Mouse (Mus musculus): ENCODE results near the gene Epn3. TPM values are rescaled to one million over a fixed set of nuclear protein-coding genes. Genes with fewer than 3 reads are reported as not detected.

Epn3 gene
- polyA plus RNA-seq, 1 experiment from 2014 or later = 1.3 TPM

DNA sequence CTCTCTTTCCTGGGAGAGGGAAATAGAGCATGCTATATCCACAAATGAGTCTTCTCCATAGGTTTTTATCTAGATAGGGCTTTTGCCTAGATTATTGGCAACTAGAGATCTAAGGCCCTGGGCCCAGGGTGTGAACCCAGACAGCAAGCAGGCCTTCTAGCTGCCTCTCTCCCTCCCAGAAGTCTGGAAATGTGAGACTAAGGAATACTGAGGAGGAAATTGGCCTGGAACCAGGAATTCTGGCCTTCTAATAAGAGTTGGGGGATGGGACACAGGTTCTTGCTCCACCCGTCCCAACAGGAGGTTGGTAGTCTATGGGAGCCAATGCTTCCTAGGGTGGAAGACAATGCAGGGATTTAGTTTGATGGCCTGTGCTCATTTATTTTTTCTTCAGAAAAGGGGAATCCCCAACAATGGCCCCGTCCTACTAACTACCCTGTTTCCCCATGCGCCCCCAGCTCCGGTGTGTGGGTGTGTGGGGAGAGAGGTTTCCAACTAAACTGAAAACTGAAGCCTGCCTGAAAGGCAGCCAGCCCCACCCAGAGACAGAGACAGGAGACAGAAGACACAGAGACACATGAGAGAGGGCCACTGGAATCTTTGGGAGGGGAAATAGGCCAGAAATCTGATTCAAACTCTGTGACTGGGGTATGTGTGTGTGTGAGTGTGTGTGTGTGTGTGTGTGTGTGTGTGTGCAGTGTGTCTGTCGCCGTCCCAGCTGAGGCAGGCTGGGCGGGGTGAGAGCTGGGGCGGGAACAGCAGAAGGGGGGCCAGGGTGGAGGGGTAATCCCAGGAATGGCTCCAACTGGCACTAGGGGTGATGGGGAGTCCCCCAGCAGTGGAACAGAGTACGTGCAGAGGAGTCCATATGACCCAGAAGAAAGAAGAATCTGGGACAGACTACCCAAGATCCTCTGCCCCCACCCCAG lies 30.4 kb downstream of the Epn3 start:
- Histone ChIP-seq H3K9me3 (ENCODE audit: control insufficient read depth, low read length) (no peaks in the 10 kb centered on the region), H3K4me2 (replicated peaks; ENCODE audit: low read depth, low read length) (0 out of 2 replicates have a peak overlapping the region, but pooled peaks have one; percentile 1), H3K27me3 (ENCODE audit: control insufficient read depth, insufficient read depth, low read length) (peaks cover 4% of the 10 kb centered on the region; the same call in 1 of the 2 replicates), H3K9ac (ENCODE audit: low read depth, low read length) (no peak overlapping the region), H3K36me3 (ENCODE audit: control insufficient read depth, insufficient read depth, low read length) (no peaks in the 10 kb centered on the region), H3K27ac (ENCODE audit: low read depth, low read length) (peak overlapping the region; percentile 71), H3K4me3 (ENCODE audit: low read depth, low read length) (no peak overlapping the region), H3K4me1 (replicated peaks; ENCODE audit: control insufficient read depth, insufficient read depth, low read length) (peaks cover 26% of the 10 kb centered on the region)
- DNase-seq (ENCODE audit: low spot score) (no peak), ATAC-seq (ENCODE audit: low FRiP score) (peak; percentile 2)
- 15% methylated on average over 9 of the region's 9 CpGs for WGBS

- H3K9me3 ChIP-seq (ENCODE audit: control insufficient read depth, low read length) = no peaks in the 10 kb centered on the region
- H3K9ac ChIP-seq (ENCODE audit: low read depth, low read length) = no peak overlapping the region
- ATAC-seq (ENCODE audit: low FRiP score) (peak; percentile 86), DNase-seq (ENCODE audit: low spot score) (peak; percentile 89)
- peaks cover 4% of the 10 kb centered on the region; the same call in 1 of the 2 replicates for H3K27me3 ChIP-seq (ENCODE audit: control insufficient read depth, insufficient read depth, low read length)
- peak overlapping the region; percentile 71 for H3K27ac ChIP-seq (ENCODE audit: low read depth, low read length)
- WGBS = 19% methylated on average over 4 of the region's 4 CpGs
- no peaks in the 10 kb centered on the region for H3K36me3 ChIP-seq (ENCODE audit: control insufficient read depth, insufficient read depth, low read length)
- H3K4me1 ChIP-seq (replicated peaks; ENCODE audit: control insufficient read depth, insufficient read depth, low read length) = peaks cover 29% of the 10 kb centered on the region
- no peak overlapping the region for H3K4me3 ChIP-seq (ENCODE audit: low read depth, low read length)
- no peak overlapping the region for H3K4me2 ChIP-seq (replicated peaks; ENCODE audit: low read depth, low read length)
These were observed 31.2 kb downstream of the Epn3 start for GRCm38 (mm10) chr11:94468582-94469064.

GRCm38 (mm10) chr11:94466333-94466855 lies 33.4 kb downstream of the Epn3 start:
- H3K9ac ChIP-seq (ENCODE audit: low read depth, low read length) = no peak overlapping the region
- no peak overlapping the region for H3K4me2 ChIP-seq (replicated peaks; ENCODE audit: low read depth, low read length)
- 93% methylated on average over 17 of the region's 17 CpGs for WGBS
- H3K4me1 ChIP-seq (replicated peaks; ENCODE audit: control insufficient read depth, insufficient read depth, low read length) = peaks cover 25% of the 10 kb centered on the region
- no peaks in the 10 kb centered on the region for H3K9me3 ChIP-seq (ENCODE audit: control insufficient read depth, low read length)
- no peak for DNase-seq (ENCODE audit: low spot score)
- H3K27me3 ChIP-seq (ENCODE audit: control insufficient read depth, insufficient read depth, low read length) = no peaks in the 10 kb centered on the region; the same call in 1 of the 2 replicates
- ATAC-seq (ENCODE audit: low FRiP score) = no peak
- H3K4me3 ChIP-seq (ENCODE audit: low read depth, low read length) = no peak overlapping the region
- H3K36me3 ChIP-seq (ENCODE audit: control insufficient read depth, insufficient read depth, low read length) = no peaks in the 10 kb centered on the region
- H3K27ac ChIP-seq (ENCODE audit: low read depth, low read length) = no peak overlapping the region

DNA sequence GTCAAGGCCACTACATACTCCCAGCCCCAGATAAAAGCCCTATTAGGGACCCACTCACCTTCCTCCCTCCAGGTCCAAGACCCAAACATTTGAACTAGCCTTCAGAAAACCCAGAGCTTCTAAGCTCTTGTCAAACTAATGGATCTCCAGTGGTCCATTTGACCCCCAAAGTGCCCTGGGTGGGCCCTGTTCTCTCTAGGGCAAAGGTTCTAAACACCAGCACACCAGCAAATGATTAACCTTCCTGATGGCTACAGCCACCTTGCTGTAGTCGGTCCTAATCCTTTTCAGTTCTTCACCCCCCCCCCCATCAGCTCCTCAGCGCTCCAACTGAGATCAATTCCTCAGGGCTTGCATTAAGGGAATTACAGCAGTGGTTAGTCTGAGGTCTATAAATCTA lies 35.6 kb downstream of the Epn3 start:
- H3K27me3 ChIP-seq (ENCODE audit: control insufficient read depth, insufficient read depth, low read length) = no peaks in the 10 kb centered on the region; the same call in 1 of the 2 replicates
- DNase-seq (ENCODE audit: low spot score) = no peak
- no peaks in the 10 kb centered on the region for H3K36me3 ChIP-seq (ENCODE audit: control insufficient read depth, insufficient read depth, low read length)
- H3K4me2 ChIP-seq (replicated peaks; ENCODE audit: low read depth, low read length) = no peak overlapping the region
- no peak overlapping the region for H3K27ac ChIP-seq (ENCODE audit: low read depth, low read length)
- no peak overlapping the region for H3K9ac ChIP-seq (ENCODE audit: low read depth, low read length)
- H3K4me1 ChIP-seq (replicated peaks; ENCODE audit: control insufficient read depth, insufficient read depth, low read length) = peaks cover 14% of the 10 kb centered on the region
- no peaks in the 10 kb centered on the region for H3K9me3 ChIP-seq (ENCODE audit: control insufficient read depth, low read length)
- H3K4me3 ChIP-seq (ENCODE audit: low read depth, low read length) = no peak overlapping the region
- no peak for ATAC-seq (ENCODE audit: low FRiP score)
- WGBS = 50% methylated on average over 2 of the region's 2 CpGs

- no peak overlapping the region for H3K27ac ChIP-seq (ENCODE audit: low read depth, low read length)
- no peak overlapping the region for H3K4me2 ChIP-seq (replicated peaks; ENCODE audit: low read depth, low read length)
- no peak overlapping the region for H3K9ac ChIP-seq (ENCODE audit: low read depth, low read length)
- H3K4me1 ChIP-seq (replicated peaks; ENCODE audit: control insufficient read depth, insufficient read depth, low read length) = peaks cover 10% of the 10 kb centered on the region; the same call in 1 of the 2 replicates
- DNase-seq (ENCODE audit: low spot score) (no peak), ATAC-seq (ENCODE audit: low FRiP score) (no peak)
- no peak overlapping the region for H3K4me3 ChIP-seq (ENCODE audit: low read depth, low read length)
- no peaks in the 10 kb centered on the region for H3K36me3 ChIP-seq (ENCODE audit: control insufficient read depth, insufficient read depth, low read length)
- H3K9me3 ChIP-seq (ENCODE audit: control insufficient read depth, low read length) = no peaks in the 10 kb centered on the region
- no peaks in the 10 kb centered on the region; the same call in 1 of the 2 replicates for H3K27me3 ChIP-seq (ENCODE audit: control insufficient read depth, insufficient read depth, low read length)
- 91% methylated on average over 11 of the region's 11 CpGs for WGBS
These were observed 37.9 kb downstream of the Epn3 start for GRCm38 (mm10) chr11:94461856-94462255.

DNA sequence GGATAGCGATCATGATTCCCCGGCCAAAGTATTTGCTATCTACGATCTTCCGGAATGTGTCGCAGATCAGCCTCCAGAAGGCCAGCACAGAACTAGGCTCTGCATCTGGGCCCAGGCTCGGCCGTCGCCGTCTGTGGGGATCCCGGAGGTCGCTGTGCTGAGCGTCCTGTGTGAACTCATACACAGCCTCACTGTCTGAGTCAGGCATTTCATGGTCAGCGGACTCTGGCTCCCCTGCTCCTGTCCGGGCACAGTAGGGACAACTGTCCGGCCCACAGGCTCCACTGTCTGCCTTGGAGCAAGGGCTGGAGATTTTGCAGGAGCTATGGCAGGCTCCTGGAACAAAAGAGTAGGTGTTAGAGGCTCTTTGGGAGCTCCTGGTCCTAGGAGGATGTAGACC lies 42.8 kb downstream of the Epn3 start:
- 87% methylated on average over 15 of the region's 15 CpGs for WGBS
- ATAC-seq (ENCODE audit: low FRiP score) (no peak), DNase-seq (ENCODE audit: low spot score) (no peak)
- H3K4me1 ChIP-seq (replicated peaks; ENCODE audit: control insufficient read depth, insufficient read depth, low read length) = peaks cover 3% of the 10 kb centered on the region; the same call in 1 of the 2 replicates
- H3K4me2 ChIP-seq (replicated peaks; ENCODE audit: low read depth, low read length) = no peak overlapping the region
- no peaks in the 10 kb centered on the region for H3K36me3 ChIP-seq (ENCODE audit: control insufficient read depth, insufficient read depth, low read length)
- no peak overlapping the region for H3K9ac ChIP-seq (ENCODE audit: low read depth, low read length)
- no peaks in the 10 kb centered on the region for H3K9me3 ChIP-seq (ENCODE audit: control insufficient read depth, low read length)
- H3K4me3 ChIP-seq (ENCODE audit: low read depth, low read length) = no peak overlapping the region
- H3K27ac ChIP-seq (ENCODE audit: low read depth, low read length) = no peak overlapping the region
- no peaks in the 10 kb centered on the region for H3K27me3 ChIP-seq (ENCODE audit: control insufficient read depth, insufficient read depth, low read length)

GRCm38 (mm10) chr11:94456347-94456746 lies 43.4 kb downstream of the Epn3 start:
- DNase-seq (ENCODE audit: low spot score) (no peak), ATAC-seq (ENCODE audit: low FRiP score) (no peak)
- H3K27ac ChIP-seq (ENCODE audit: low read depth, low read length) = no peak overlapping the region
- H3K27me3 ChIP-seq (ENCODE audit: control insufficient read depth, insufficient read depth, low read length) = no peaks in the 10 kb centered on the region
- H3K4me2 ChIP-seq (replicated peaks; ENCODE audit: low read depth, low read length) = no peak overlapping the region
- H3K4me1 ChIP-seq (replicated peaks; ENCODE audit: control insufficient read depth, insufficient read depth, low read length) = peaks cover 3% of the 10 kb centered on the region; the same call in 1 of the 2 replicates
- no peaks in the 10 kb centered on the region for H3K36me3 ChIP-seq (ENCODE audit: control insufficient read depth, insufficient read depth, low read length)
- no peak overlapping the region for H3K9ac ChIP-seq (ENCODE audit: low read depth, low read length)
- WGBS = 76% methylated on average over 3 of the region's 3 CpGs
- H3K9me3 ChIP-seq (ENCODE audit: control insufficient read depth, low read length) = no peaks in the 10 kb centered on the region
- H3K4me3 ChIP-seq (ENCODE audit: low read depth, low read length) = no peak overlapping the region

GRCm38 (mm10) chr11:94455161-94455820 lies 44.5 kb downstream of the Epn3 start:
- DNase-seq (ENCODE audit: low spot score) (no peak), ATAC-seq (ENCODE audit: low FRiP score) (no peak)
- 82% methylated on average over 10 of the region's 10 CpGs for WGBS
- Histone ChIP-seq H3K9ac (ENCODE audit: low read depth, low read length) (no peak overlapping the region), H3K36me3 (ENCODE audit: control insufficient read depth, insufficient read depth, low read length) (no peaks in the 10 kb centered on the region), H3K9me3 (ENCODE audit: control insufficient read depth, low read length) (no peaks in the 10 kb centered on the region), H3K4me1 (replicated peaks; ENCODE audit: control insufficient read depth, insufficient read depth, low read length) (peaks cover 3% of the 10 kb centered on the region; the same call in 1 of the 2 replicates), H3K4me2 (replicated peaks; ENCODE audit: low read depth, low read length) (no peak overlapping the region), H3K27me3 (ENCODE audit: control insufficient read depth, insufficient read depth, low read length) (no peaks in the 10 kb centered on the region), H3K27ac (ENCODE audit: low read depth, low read length) (peak overlapping the region; percentile 10; the same call in 1 of the 2 replicates), H3K4me3 (ENCODE audit: low read depth, low read length) (no peak overlapping the region)
